Mouse (Mus musculus) liver, embryonic 14.5 days (tissue): ENCODE data around the gene Lrsam1. TPM values are rescaled to one million over a fixed set of nuclear protein-coding genes. Genes with fewer than 3 reads are reported as not detected.
A peak's percentile ranks its signal among the peaks of the same experiment; 100 is the strongest.

ENCODE experiments used
- ATAC-seq: fragments of 200-750 bp; cut with Nextera tagmentation; 2 replicates; pipeline ENCODE4 v1.8.0; 2017; ENCODE audit warnings: moderate number of reproducible peaks, mild to moderate bottlenecking, moderate library complexity; ENCODE audit not compliant: insufficient read depth
- DNase-seq, 3 experiments: peaks; one replicate each; pipeline ENCODE4 v3.0.0-alpha.2; 2012 to 2013; ENCODE audit warnings: low read depth in 3 of 3, low spot score in 3 of 3
- H3K27ac ChIP-seq: fragments of 300-500 bp; sonication (generic); 2 replicates; pipeline ENCODE4 v1.5.1; 2014; ENCODE audit warnings: moderate library complexity, mild to moderate bottlenecking, control low read depth, inconsistent platforms
- H3K27me3 ChIP-seq: fragments of 300-500 bp; sonication (generic); 2 replicates; pipeline ENCODE4 v1.6.1; 2014; ENCODE audit warnings: mild to moderate bottlenecking, low read length, moderate library complexity; ENCODE audit not compliant: control insufficient read depth, insufficient read depth
- H3K36me3 ChIP-seq: fragments of 300-500 bp; sonication (generic); replicated peaks from 2 replicates; pipeline ENCODE4 v1.6.1; 2014; ENCODE audit warnings: low read depth; ENCODE audit not compliant: control insufficient read depth, insufficient read depth
- H3K4me1 ChIP-seq, 2 experiments: fragments of 200-500 bp in 1 of 2; fragments of 300-500 bp in 1 of 2; sonication (generic) in 1 of 2; replicated peaks; 2 replicates each; pipeline ENCODE4 v1.6.1; 2012 to 2014; ENCODE audit warnings: antibody characterized with exemption in 1 of 2, inconsistent platforms in 1 of 2, low read length in 1 of 2; ENCODE audit not compliant: control insufficient read depth in 2 of 2, insufficient read depth in 2 of 2
- H3K4me2 ChIP-seq: fragments of 300-500 bp; sonication (generic); 2 replicates; pipeline ENCODE4 v1.6.1; 2014; ENCODE audit warnings: low read depth, mild to moderate bottlenecking, control low read depth, moderate library complexity
- H3K4me3 ChIP-seq, 2 experiments: fragments of 200-500 bp in 1 of 2; fragments of 300-500 bp in 1 of 2; sonication (generic) in 1 of 2; 2 replicates each; pipeline ENCODE4 v1.5.1; 2012 to 2014; ENCODE audit warnings: low read depth in 2 of 2, low read length in 2 of 2, mild to moderate bottlenecking in 2 of 2, control low read depth in 1 of 2, inconsistent platforms in 1 of 2, moderate library complexity in 1 of 2; ENCODE audit not compliant: insufficient read depth in 1 of 2
- H3K9ac ChIP-seq: fragments of 300-500 bp; sonication (generic); replicated peaks from 2 replicates; pipeline ENCODE4 v1.6.1; 2014; ENCODE audit warnings: mild to moderate bottlenecking, control low read depth, moderate library complexity
- H3K9me3 ChIP-seq: fragments of 300-500 bp; sonication (generic); 2 replicates; pipeline ENCODE4 v1.6.1; 2016; ENCODE audit warnings: low read length, mixed read lengths; ENCODE audit not compliant: control insufficient read depth
- CTCF ChIP-seq: IDR thresholded peaks from 2 replicates; pipeline ENCODE4 v1.5.1; 2016; ENCODE audit warnings: antibody characterized with exemption, low read depth, control low read depth
- EP300 ChIP-seq: IDR thresholded peaks from 2 replicates; pipeline ENCODE4 v1.6.1; 2016; ENCODE audit warnings: antibody characterized with exemption, low read depth
- WGBS: fragments of 180-500 bp; shearing (Covaris S2); extraction: QIAGEN DNeasy Blood & Tissue Kit; methylation state at CpG from one replicate; pipeline ENCODE4 v1.1.7; 2014; ENCODE audit not compliant: insufficient replicate concordance; 5-methylcytosine and 5-hydroxymethylcytosine counted together
- polyA plus RNA-seq, 2 experiments: library from polyadenylated mRNA; depleted of rRNA in 1 of 2; stranded (reverse) in 1 of 2; unstranded in 1 of 2; fragments of >200 nt; fragmentation: Nextera tagmentation in 1 of 2; extraction: Ambion mirVana in 1 of 2; gene quantifications; 2 replicates each; pipeline versions ENCODE4 v1.2.1 to v1.2.3; 2012 to 2014

The Lrsam1 gene
- polyA plus RNA-seq, 2 experiments, result 1.1 to 2.5 TPM

- H3K27ac ChIP-seq, result no peak overlapping the region
- ATAC-seq (no peak), DNase-seq (no peak)
- WGBS, result 24% methylated on average over 9 of the region's 9 CpGs
- no peak overlapping the region for H3K9ac ChIP-seq
- H3K36me3 ChIP-seq, result no peaks in the 10 kb centered on the region
- no peaks in the 10 kb centered on the region for H3K27me3 ChIP-seq
- H3K4me3 ChIP-seq, result no peak overlapping the region
- no peak overlapping the region for H3K4me2 ChIP-seq
- peaks cover 13 to 34% of the 10 kb centered on the region in 2 experiments; a peak in 3 of 4 replicates for H3K4me1 ChIP-seq
- no peaks in the 10 kb centered on the region for H3K9me3 ChIP-seq
- no peak for TF ChIP-seq EP300
- TF ChIP-seq CTCF, result no peak
Observed at GRCm38 (mm10) chr2:32888029-32888428, 73.4 kb downstream of the Lrsam1 start.

- H3K27ac ChIP-seq, result no peak overlapping the region
Observed at GRCm38 (mm10) chr2:32884745-32885144, 76.7 kb downstream of the Lrsam1 start.

GRCm38 (mm10) chr2:32882283-32883043, 79.0 kb downstream of the Lrsam1 start:
- Histone ChIP-seq H3K27ac (no peak overlapping the region), H3K9ac (no peak overlapping the region), H3K36me3 (no peaks in the 10 kb centered on the region), H3K4me3 (no peak overlapping the region), H3K9me3 (no peaks in the 10 kb centered on the region), H3K4me2 (no peak overlapping the region), H3K4me1 (peaks cover 0 to 16% of the 10 kb centered on the region in 2 experiments; a peak in 3 of 4 replicates), H3K27me3 (no peaks in the 10 kb centered on the region)
- TF ChIP-seq EP300, result no peak
- no peak for TF ChIP-seq CTCF
- peak; percentile 14; the same call in 1 of the 2 replicates for ATAC-seq
- no peak for DNase-seq
- WGBS, result 17% methylated on average over 16 of the region's 21 CpGs

More at GRCm38 (mm10) chr2:32884745-32885144, 76.7 kb downstream of the Lrsam1 start:
- Histone ChIP-seq H3K9me3 (no peaks in the 10 kb centered on the region), H3K27me3 (no peaks in the 10 kb centered on the region), H3K9ac (no peak overlapping the region), H3K4me2 (no peak overlapping the region), H3K4me3 (no peak overlapping the region), H3K36me3 (no peaks in the 10 kb centered on the region), H3K4me1 (peaks cover 0 to 24% of the 10 kb centered on the region in 2 experiments; a peak in 3 of 4 replicates)
- no peak for DNase-seq
- TF ChIP-seq CTCF, result no peak
- TF ChIP-seq EP300, result no peak
- 19% methylated on average over 7 of the region's 7 CpGs for WGBS
- no peak for ATAC-seq

- Histone ChIP-seq H3K4me2 (no peak overlapping the region), H3K9ac (no peak overlapping the region), H3K4me1 (peaks cover 0 to 20% of the 10 kb centered on the region in 2 experiments), H3K36me3 (no peaks in the 10 kb centered on the region), H3K4me3 (no peak overlapping the region), H3K27me3 (no peaks in the 10 kb centered on the region; the same call in 1 of the 2 replicates), H3K27ac (no peak overlapping the region), H3K9me3 (no peaks in the 10 kb centered on the region)
- TF ChIP-seq CTCF, result no peak
- no peak for TF ChIP-seq EP300
- DNase-seq, result no peak
- 14% methylated on average over 3 of the region's 3 CpGs for WGBS
- no peak for ATAC-seq
Observed at GRCm38 (mm10) chr2:32881723-32882122, 79.7 kb downstream of the Lrsam1 start.

GRCm38 (mm10) chr2:32881054-32881453, 80.4 kb downstream of the Lrsam1 start:
- ATAC-seq, result no peak
- H3K36me3 ChIP-seq, result no peaks in the 10 kb centered on the region
- WGBS, result 66% methylated on average over 6 of the region's 6 CpGs
- peaks cover 0 to 21% of the 10 kb centered on the region in 2 experiments for H3K4me1 ChIP-seq
- H3K4me3 ChIP-seq, result no peak overlapping the region
- TF ChIP-seq CTCF (no peak), EP300 (no peak)
- H3K9ac ChIP-seq, result no peak overlapping the region
- H3K4me2 ChIP-seq, result no peak overlapping the region
- no peaks in the 10 kb centered on the region for H3K9me3 ChIP-seq
- no peak overlapping the region for H3K27ac ChIP-seq
- no peaks in the 10 kb centered on the region; the same call in 1 of the 2 replicates for H3K27me3 ChIP-seq
- no peak for DNase-seq
